Mouse (Mus musculus) left cerebral cortex, adult 9 months (tissue): ENCODE results near the gene H2-Eb1.
A peak's percentile ranks its signal among the peaks of the same experiment; 100 is the strongest.

Experiments used
- DNase-seq, 2 experiments: peaks; one replicate each; pipeline ENCODE4 v3.0.0; 2022; ENCODE audit warnings: low spot score in 2 of 2

H2-Eb1 gene

DNA sequence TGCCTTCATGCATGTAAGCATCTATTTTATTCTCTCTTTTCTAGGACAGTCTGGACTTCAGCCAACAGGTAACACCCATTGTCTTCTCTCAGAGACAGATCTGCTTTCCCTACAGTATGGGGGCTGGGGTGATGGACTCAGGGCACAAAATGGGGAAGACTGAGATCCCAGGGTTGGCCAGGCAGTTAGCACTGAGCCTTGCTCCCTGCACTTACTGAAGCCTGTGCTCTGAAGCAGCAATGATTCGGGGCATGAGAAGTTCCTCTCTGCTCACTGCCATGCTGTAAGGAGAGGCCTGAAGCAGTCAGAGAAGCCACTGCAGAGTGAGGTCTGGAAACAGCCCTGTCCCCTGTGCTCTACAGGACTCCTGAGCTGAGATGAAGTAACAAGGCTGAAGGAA, 9.8 kb downstream of the H2-Eb1 start:
- DNase-seq, result no peak

DNA sequence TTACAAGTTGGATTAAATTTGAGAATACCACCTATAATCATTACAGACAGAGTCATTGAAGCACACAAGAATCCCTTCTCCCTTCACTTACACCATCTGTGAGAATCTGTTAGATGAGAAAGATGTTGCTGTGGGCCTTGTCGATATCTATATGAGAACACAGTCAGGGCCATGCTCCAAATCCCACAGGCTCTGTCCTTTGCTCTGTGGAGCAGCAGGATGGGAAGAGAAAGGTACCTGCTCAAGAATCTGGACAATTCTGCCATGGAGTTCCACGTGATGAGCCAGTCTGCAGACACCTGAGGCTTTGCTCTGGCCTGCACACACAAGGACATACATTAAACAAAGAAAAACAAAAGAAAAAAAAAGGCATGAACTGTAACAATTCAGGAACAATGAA, 11.0 kb downstream of the H2-Eb1 start:
- no peak for DNase-seq

DNA sequence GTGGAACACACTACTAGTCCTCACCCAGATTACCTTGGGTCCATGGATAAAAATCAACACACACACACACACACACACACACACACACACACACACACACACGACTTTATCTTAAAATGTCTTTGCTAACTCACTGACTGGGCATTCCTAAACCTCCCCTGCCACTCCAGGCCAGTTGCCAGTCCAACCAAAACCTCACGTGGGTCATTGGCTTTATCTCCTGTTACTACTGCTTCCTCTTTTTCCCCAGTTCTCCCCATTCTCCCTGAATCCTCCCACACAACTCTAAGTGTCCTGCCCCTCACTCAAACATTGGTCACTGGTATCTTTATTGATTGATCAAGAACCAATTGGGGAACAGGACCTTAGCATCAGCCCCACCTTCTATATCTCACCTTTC, 11.6 kb downstream of the H2-Eb1 start:
- no peak for DNase-seq

DNA sequence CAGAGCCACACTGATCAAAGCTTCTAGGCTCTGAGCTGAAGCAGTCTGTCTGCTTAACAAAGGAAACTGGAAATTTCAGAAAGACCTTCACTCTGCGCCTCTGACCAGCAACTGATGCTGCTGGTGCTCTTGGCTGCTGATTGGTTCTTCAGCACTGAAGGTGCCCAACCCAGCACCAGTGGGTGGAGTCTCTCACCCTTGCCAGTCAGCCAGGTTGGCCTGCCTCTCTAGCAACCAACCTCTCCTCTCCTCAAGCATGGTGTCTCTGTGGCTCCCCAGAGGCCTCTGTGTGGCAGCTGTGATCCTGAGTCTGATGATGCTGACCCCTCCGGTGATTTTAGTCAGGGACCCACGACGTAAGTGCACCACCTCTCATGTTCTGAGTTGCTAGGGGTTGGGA, 19.8 kb downstream of the H2-Eb1 start, which contains the start of gene H2-Eb2:
TSS of gene H2-Eb2 (plus strand) at position 230 of the 400 bp plus-strand sequence.
- no peak for DNase-seq

DNA sequence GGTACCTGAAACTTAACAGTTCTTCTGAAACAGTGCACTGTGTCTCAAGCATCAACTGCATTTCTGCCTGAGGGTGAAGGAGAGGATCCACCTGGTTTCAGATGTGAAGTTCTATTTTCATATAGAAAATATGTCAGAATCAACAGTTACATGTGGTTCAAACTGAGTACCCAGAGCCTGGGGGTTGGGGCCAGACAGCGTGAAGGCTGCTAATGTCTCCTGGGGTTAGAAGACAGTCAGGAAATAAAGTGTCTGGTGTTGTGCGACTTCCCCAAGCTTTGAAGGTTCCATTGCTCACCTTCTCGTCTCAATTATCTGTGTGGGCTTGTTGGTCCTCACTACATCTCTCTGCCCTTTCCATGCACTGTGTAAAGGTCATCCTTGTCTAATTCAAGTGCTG, 20.7 kb downstream of the H2-Eb1 start:
- no peak for DNase-seq

DNA sequence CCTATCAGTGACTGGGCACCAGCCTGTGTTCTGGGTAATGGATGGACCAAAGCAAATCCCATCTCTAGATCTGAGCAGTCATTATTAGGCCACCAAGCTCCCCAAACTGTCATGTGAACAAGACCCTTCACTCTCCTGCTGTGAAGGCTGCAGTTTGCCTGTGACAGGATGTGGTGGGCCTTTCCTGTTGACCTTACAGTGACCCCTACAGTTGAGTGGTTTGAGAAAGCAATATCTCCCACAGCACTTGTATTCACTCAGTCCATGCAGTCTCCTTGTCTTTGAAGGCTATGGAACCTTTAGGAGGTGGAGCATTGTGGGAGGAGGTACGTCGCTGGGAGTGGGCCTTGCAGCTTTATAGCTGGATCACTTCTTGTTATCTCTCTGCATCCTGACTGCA, 24.1 kb downstream of the H2-Eb1 start:
- no peak for DNase-seq

DNA sequence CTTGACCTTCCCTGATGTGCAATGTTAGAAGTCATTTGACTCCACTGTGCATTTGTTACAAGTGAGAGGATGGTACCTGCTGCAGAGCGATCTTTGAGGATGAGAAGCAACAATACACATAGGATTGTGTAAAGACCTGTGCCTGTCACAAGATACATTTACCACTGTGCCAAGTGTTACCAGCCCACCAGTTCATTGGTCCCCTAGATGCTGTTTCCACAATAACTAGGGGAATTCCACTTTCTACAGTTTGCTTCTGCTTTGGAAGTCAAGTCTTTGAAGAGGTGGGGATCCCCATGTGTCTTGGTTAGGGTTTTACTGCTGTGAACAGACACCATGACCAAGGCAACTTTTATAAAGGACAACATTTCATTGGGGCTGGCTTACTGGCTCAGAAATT, 25.5 kb downstream of the H2-Eb1 start:
- no peak for DNase-seq

DNA sequence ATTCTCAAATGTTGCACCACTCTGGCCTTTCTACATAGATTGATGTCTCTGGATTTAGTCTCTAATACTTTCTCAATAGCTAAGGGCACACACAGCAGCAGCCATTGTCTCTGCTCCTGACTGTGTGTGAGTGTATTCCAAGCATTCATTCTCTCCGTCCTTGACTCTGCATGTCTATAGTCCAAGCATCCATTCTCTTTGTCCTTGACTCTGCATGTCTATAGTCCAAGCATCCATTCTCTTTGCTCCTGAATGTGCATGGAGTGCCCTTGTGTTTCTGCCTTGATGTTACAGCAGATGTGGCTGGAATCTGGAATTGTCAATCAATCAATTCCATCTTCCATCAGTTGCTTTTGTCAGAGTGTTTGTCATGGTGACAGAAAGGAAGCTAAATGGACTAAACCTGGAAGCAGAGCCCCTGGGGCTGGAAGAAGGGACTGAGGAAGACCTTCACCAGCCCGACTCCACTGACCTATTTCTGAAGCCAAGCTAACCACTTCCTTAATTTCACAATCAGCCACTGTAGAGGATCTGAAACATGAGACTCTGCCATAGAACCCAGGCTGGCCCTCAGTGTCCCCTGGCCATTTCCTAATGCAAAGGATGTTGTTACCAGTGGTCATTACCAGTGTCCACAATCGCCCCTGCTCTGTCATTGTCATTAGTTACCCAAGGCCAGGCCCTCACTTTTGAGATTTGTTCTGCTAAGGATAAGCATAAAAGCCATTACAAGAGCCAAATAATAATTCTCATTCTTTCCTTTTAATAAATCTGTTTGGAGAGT, 35.1 kb downstream of the H2-Eb1 start:
- DNase-seq, result no peak

DNA sequence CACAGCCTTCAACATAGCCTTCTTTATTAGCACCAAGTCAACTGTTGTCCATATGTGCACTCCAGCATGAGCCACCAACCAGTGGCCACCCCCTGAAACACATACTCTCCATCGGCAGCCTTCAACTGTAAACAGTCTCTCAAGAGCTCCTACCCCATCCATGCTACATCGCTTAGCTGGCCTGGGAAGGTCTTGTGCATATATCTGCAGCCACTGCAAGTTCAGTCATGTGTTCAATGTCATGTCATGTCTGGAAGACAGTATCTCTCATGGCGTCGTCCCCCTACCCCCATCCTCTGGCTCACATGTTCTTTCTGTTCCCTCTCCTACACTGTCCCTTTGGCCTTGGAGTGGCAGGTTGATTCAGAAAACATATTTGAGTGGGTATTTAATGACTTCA, 39.2 kb downstream of the H2-Eb1 start:
- DNase-seq, result no peak

DNA sequence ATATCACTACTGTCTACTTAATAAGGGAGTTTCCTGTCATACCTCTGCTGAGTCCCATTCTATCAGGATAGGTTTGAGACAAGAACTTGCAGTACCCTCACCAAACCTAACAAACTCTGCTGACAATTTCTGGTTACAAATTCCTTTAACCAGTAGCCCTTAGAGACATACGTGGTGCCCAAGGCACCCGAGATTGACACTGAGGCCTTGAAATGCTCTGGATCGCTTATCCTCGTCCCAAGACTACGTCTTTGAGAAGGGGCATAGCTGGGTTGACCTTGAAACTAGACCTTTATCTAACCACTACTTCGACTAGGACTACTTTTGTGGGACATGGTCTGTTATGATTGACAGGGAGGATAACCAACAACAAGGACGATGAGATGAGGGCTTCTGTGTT, 39.8 kb downstream of the H2-Eb1 start:
- DNase-seq, result no peak

DNA sequence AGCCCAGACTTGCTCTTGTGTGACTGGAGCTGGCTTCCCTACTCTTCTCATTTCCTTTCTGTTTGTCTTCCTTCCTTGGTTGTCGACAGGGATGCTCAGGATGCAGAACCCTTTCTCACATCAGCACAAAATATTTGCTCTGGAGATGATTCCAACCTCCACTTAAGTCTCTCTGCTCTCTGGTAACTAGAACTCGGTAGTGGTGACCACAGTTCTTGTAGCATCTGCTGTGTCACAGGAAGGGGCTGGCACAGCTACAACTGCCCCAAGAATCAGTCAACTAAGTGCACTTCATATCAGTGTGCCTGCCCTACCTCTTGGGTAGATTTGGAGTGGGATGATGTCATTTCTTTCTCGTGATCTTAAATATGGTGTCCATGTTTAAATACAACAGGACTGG, 40.4 kb downstream of the H2-Eb1 start:
- DNase-seq, result no peak

DNA sequence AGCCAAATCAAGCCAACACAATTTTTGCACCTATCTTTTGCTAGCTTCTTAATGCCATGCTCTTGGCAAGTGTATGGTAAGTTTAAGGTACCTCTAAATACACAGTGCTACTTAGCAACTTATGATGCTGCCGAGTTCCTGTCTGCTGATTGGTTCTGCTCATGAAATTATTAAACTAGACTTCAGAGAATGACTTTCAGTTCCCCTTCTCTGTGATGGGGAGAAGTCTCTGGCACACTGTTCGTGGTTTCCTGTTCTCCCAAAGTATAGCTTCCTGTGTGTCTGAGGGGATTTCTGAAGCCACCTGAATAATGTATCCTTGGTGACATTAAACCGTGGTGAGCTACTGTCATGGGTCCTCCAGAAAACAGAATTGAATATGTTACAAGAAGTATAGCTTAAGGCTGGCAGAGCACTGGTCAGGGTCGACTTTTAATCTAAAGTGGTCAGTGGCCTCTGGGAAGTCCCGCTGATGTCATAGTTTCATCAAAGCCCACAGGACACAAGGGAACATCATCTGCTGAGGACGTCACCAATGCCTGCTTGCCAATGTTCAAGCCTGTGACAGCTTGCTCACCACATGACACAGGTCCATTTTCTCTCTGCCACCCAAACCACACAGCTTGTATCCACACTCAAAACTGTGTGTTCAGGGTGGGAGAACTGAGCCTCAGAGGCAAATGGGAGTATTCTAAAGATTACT, 42.1 kb downstream of the H2-Eb1 start:
- DNase-seq, result peak in 1 of 2 experiments; percentile 77

DNA sequence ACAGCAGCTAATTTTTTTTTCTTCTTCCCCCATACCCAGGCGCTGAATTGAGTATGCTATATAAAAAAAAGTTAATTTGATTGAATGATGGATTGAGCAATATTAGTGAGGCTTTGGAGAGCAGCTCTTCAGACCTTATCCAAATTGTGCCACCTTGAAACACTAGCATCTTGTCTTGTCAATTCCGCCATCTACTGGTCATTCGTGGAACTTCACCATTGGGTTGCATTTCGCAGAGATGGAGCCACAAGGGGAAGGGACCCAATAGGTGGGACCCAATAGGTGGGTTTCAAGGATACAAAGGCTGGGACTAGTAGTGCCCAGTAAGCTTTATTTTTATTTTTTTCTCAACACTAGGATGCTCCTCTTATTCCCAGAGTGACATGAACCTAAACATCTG, 43.8 kb downstream of the H2-Eb1 start:
- peak in 1 of 2 experiments; percentile 82 for DNase-seq

DNA sequence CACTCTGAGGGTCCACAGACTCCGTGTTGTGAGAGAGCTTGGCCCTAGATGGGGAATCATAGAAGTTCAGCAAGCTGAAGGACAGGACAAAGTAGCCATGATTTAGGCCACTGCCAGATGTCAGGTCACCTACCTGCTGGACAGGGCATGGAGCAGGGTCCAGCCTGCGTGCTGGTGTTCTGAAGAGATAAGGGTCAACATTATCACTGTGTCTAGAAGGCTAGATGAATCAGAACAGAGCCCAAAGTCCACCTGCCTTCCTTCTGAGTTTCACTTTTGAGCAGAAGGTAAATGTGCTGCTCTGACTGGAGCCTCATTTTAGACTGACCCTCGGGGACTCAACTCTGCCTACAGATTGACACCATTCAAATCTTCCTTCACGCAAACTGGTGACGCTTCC, 48.9 kb downstream of the H2-Eb1 start, which contains the start of gene Btnl2:
TSS of gene Btnl2 (plus strand) at position 284 of the 400 bp plus-strand sequence.
- DNase-seq, result no peak

DNA sequence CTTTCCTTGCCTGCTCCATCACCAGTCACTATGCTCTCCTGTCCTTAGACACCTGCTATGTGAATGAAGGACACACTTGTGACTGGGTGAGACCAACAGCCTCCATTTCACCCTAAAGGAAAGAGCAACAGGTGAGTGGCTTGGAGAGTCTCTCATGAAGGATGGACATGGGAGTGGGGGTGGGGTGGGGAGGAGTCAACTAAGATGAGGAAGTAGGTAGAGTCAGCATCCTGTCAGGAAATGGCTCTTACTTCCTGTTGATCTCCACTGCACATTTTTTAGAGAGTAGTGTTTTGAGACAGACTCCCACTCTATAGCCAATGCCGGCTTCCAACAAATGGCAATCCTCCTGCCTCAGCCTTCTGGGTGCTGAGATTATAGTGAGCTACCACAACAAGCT, 49.3 kb downstream of the H2-Eb1 start:
- no peak for DNase-seq

DNA sequence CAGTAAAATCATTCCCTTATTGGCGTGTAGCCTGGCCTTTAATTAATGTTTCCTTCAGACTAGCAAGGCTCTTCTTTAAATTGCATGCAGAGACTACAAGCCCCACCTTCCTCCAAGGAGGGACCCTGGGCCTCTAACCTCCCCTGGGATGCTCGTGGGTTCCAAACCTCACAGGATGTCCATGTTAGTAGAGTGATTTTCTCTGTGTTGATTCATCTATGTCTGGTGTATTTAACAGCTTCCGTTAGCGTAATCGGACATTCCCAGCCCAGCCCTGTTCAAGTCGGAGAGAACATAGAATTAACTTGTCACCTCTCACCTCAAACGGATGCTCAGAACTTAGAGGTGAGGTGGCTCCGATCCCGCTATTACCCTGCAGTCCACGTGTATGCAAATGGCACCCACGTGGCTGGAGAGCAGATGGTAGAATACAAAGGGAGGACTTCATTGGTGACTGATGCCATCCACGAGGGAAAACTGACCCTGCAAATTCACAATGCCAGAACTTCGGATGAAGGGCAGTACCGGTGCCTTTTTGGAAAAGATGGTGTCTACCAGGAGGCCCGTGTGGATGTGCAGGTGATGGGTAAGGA, 57.4 kb downstream of the H2-Eb1 start:
- no peak for DNase-seq

DNA sequence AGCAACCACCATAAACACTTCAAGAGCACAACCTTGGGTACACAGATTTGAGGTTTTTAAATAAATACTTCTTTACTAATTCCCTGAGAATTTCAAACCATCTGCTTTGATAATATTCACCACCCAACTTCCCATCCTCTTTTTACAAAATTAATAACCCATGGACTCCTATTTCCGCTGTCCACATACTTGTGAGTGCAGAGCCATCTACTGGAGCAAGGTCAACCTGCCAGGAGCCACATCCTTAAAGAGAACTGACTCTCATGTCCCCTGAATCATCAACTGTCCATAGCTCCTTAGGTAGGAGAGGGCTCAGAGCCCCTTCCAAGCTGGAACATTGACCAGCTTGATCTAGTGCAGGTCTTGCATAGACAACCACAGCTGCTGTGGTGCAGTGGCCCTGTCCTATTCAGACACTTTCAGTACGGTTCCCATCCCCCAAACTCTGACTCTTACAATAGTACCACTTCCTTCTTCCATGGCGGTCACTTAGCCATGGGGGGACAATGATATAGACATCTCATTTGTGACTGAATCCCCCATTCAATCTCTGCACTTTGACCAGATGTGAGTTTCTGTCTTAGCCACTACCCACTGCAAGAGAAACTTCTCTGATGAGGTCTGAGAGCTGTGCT, 58.1 kb downstream of the H2-Eb1 start:
- no peak for DNase-seq

DNA sequence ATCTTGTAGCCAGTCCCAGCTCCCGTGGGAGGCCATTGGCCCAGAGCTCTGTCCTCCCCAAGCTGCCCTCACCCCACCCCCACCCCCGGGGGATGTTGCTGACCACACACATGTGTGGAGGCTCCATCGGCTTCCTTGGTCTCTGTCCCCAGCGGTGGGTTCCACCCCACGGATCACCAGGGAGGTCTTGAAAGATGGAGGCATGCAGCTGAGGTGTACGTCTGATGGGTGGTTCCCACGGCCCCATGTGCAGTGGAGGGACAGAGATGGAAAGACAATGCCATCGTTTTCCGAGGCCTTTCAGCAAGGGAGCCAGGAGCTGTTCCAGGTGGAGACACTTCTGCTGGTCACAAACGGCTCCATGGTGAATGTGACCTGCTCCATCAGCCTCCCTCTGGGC, 59.4 kb downstream of the H2-Eb1 start:
- DNase-seq, result no peak
